Mouse (Mus musculus) subcutaneous adipose tissue, adult 2 months (tissue): ENCODE measurements around the gene 4930579F01Rik. TPM values are rescaled to one million over a fixed set of nuclear protein-coding genes. Genes with fewer than 3 reads are reported as not detected.

ENCODE experiments used
- polyA plus RNA-seq: library from polyadenylated mRNA; depleted of rRNA; stranded (reverse); fragments of >200 nt; gene quantifications from 2 replicates; pipeline ENCODE4 v1.2.3, GENCODE M21; 2012; ENCODE audit warnings: low replicate concordance; rRNA removed

The 4930579F01Rik gene
- polyA plus RNA-seq: not detected in 2 replicates

GRCm38 (mm10) chr3:138193683-138194302 lies at the start of gene 4930579F01Rik:
4930579F01Rik (minus strand) TSS chr3:138193825.

GRCm38 (mm10) chr3:138217631-138218264 lies 24.1 kb upstream of the 4930579F01Rik start, which contains the start of gene Adh7:
Adh7 (plus strand) TSS chr3:138217760.

DNA sequence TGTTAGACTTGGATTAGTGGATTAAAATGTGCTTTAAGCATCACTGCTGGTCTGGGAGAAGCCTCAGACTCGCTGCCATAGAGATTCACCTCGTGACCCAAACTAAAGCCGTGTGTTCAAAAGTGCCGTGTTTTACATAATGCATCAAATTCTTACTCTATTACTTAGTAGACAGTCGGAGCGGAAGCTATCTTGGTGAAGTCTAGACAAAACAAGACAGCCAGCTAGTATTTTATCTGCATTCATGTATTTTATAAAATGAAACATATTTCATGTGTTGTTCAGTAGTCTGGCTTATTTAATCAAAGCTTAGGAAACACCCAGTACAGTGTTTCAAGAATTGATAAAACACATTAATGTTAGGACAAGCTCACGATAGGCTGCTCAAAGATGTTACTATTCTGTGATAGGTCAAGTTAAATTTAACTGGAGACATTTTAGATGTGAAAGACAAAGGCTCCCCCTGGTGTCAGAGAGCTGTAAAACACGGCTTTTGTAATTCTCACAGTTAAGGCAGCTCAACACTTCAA lies 48.9 kb downstream of the 4930579F01Rik start, which contains the start of gene Mttp:
TSS of gene Mttp (minus strand) at position 327 of the 530 bp plus-strand sequence.

DNA sequence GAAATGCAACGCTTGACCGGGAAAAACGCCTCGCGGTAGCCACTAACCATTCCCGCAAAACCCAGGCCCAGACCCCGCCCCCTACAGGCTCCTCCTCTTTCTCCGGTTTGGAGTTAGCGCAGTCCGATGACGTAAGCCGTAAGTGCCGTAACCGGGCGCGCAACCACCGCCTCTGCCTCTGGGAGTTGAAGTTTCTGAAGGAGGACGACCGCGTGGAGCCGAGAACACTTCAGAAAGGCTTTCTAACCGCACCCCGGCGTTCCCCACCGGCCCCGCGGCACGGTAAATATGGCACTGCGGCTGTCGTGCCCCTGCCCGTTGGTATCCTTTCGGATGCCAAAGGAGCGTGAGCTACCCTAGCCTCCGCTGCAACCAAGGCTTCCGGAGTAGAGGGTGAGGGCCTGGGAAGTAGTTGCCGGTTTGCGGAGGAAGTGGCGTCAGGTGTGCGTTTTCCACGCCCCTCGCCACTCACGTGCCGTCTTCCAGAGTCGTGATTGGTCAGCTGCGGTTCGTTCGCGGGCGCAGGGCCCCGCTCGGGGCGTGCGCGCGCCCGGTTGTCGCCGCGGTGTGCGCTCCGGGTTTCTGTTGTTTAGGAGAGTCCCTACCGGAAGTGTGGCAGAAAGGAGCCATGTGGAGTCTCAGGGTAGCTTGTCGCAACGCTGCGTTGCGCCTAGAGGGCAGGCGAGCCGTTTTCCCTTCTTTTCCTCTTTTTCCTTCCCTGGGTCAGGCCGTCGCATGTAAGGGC lies 50.1 kb downstream of the 4930579F01Rik start, which contains the start of gene Trmt10a:
TSS of gene Trmt10a (plus strand) at position 134 of the 745 bp plus-strand sequence.

Other genes starting within 250 kb of the 4930579F01Rik start
- gene Dapp1, start 212.3 kb downstream of the 4930579F01Rik start, polyA plus RNA-seq: 2.8 and 9.7 TPM in 2 replicates
- 0.06 and 3.5 TPM in 2 replicates for gene 1110002E22Rik, start 128.8 kb downstream of the 4930579F01Rik start, polyA plus RNA-seq
- 0.33 TPM in 1 of 2 replicates, not detected in the other for gene Gm5105, start 126.4 kb downstream of the 4930579F01Rik start, polyA plus RNA-seq
- gene Trmt10a, start 50.4 kb downstream of the 4930579F01Rik start, polyA plus RNA-seq: 1.9 and 3.1 TPM in 2 replicates
- gene Mttp, start 48.9 kb downstream of the 4930579F01Rik start, polyA plus RNA-seq: 1.6 and 2.4 TPM in 2 replicates
- gene Adh7, start 23.9 kb upstream of the 4930579F01Rik start, polyA plus RNA-seq: 0.11 and 0.45 TPM in 2 replicates
- 258 and 356 TPM in 2 replicates for gene Adh1, start 67.2 kb upstream of the 4930579F01Rik start, polyA plus RNA-seq
- 0.51 TPM in 1 of 2 replicates, not detected in the other for gene Adh6a, start 119.5 kb upstream of the 4930579F01Rik start, polyA plus RNA-seq
- 0.24 and 0.32 TPM in 2 replicates for gene Adh6b, start 147.9 kb upstream of the 4930579F01Rik start, polyA plus RNA-seq
- gene Adh4, start 221.6 kb upstream of the 4930579F01Rik start, polyA plus RNA-seq: 0.27 and 0.50 TPM in 2 replicates
- gene Adh5, start 249.3 kb upstream of the 4930579F01Rik start, polyA plus RNA-seq: 57.7 and 61.7 TPM in 2 replicates